Mouse (Mus musculus) megakaryocyte, adult 5-6 weeks (primary cell): Measurements from ENCODE around the gene Hsf4. TPM values are rescaled to one million over a fixed set of nuclear protein-coding genes. Genes with fewer than 3 reads are reported as not detected.
A peak's percentile ranks its signal among the peaks of the same experiment; 100 is the strongest.

Source experiments
- ATAC-seq: 2 replicates; pipeline ENCODE4 v1.8.0; 2016; ENCODE audit warnings: mild to moderate bottlenecking, inconsistent platforms; ENCODE audit not compliant: poor library complexity, severe bottlenecking
- total RNA-seq, 2 experiments: library from RNA; stranded (forward) in 1 of 2; stranded (reverse) in 1 of 2; fragments of 153-499, 151-499 nt in 1 of 2; fragments of 221-1000, 200-1000 nt in 1 of 2; gene quantifications; 2 replicates each; pipeline versions ENCODE4 v1.2.3 to v1.2.4; 2015 to 2017

Gene Hsf4
- total RNA-seq, 2 experiments from 2014 or later, result 0.22 TPM; not detected in 1

DNA sequence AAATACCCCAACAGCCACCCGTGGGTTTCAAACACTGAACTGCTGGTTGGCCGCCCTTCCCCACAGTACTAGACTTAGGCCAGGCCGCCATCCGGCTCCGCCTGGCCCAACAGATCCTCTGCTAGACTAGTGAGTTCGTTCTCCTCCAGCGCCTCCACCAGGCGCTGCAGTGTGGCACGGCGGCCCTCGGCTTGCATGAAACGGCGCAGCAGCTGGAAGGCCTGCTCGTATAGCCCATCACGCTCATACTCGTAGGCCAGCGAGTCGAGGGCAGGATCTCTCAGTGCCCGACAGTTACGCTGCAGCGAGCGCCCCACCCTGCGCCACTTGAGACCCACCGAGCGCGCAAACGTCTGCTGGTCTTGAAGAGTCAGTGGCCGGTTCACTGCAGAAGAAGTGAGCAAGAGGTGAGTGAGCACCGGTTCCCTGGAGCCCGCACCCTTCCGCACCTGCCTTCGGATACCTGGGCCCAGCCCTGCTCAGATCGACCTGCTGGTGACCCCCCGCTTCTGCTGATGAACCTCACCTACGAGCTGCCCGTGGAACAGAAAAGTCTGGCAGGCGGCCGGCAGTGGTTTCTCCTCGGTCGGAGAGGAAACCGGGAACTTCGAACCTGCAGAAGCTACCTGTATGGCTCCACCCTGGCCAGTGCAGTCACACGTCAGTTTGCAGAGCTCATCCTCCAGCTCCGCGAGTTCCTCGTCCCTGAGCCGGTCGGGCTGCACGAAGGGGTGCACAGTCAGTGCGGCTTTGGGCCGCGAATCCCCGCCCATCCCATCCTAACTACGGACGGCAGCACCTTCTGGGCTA lies 10.5 kb upstream of the Hsf4 start:
- peak; percentile 13 for ATAC-seq

DNA sequence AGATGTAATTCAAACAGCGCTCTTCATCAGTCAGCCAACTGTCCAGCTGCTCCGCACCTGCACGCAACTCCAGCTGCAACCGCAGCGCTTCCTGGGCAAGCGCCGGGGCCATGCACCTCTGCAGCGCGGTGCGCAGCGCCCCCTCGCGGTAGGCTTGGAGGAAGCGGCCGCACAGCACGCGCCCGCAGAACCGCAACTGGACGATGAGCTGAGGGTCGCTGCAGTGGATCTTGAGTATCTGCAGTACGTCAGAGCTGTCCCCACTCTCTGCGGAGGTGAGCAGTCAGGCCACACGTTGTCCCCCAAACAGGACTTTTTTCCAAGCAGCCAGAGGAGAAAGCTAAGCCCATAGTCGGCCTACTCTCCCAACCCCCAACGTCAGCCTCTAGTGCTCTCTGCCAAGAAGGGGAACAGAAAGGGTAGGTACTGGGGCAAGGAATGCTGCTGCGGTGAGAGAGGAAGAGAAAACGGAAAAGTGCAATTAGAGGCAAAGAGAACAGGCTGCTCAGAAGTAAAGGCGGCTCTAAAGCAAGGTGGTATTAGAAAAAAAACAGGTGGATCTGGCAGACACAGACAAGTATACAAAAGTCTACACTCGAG lies 9.8 kb upstream of the Hsf4 start:
- ATAC-seq, result peak; percentile 72

DNA sequence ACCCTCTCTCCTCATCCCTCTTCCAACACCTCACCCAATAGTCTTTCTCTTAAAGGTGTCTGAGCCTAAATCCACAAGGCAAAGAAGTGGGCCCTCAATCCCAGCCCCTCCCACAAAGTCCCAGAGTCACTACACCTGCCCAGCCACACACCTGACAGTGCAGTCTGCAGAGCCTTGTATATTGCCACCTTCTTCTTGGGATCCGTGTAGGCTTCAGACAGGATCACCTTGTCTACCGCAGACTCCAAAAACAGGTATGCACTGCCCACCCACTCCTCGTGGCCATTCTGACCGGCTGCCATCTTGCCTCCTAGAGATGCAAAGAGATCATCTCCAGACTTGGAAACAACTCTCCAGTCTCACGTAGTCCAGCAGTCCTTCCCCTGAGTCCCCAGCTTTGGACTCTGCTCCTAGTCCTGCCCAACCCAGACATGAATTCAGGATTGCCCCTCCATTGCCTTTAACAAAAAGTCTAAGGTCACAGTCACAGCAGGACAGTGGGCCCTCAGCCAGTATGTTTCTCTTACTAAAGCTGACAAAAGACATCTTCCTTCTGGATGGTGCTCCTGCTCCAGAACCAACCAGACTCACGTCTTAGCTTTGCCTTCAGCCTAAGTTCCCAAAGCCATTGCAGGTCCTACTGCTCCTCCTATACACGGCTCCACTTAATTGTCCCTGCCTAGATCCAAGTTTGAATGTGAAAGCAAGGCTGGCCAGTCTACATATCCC lies 9.1 kb upstream of the Hsf4 start:
- no peak for ATAC-seq

DNA sequence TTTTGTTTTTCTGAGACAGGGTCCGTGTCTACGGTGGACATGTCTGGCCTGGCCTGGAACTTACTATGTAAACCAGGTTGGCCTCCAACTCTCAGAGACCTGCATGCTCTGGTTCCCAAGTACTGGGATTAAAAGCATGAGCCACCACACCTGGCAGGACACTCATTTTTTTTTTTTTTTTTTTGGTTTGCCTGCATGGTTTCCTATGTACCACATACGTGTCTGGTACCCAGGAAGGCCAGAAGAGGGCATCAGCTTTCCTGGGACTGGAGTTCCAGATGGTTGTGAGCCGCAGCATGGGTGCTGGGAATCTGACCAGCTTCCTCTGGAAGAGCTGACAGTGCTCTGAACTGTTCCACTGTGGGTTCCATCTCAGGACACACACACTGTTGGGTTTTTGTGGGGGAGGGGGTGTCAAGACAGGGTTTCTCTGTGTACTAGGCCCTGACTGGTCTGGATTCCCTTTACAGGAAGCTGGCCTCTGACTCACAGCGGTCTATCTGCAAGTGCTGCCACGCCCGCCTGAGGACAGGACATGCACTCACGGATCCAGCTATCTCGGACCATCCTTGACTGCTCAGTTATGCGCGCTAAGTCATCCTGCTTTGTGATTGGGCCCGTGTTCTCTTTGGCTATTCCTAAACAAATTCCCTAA lies 8.1 kb upstream of the Hsf4 start:
- ATAC-seq, result no peak

DNA sequence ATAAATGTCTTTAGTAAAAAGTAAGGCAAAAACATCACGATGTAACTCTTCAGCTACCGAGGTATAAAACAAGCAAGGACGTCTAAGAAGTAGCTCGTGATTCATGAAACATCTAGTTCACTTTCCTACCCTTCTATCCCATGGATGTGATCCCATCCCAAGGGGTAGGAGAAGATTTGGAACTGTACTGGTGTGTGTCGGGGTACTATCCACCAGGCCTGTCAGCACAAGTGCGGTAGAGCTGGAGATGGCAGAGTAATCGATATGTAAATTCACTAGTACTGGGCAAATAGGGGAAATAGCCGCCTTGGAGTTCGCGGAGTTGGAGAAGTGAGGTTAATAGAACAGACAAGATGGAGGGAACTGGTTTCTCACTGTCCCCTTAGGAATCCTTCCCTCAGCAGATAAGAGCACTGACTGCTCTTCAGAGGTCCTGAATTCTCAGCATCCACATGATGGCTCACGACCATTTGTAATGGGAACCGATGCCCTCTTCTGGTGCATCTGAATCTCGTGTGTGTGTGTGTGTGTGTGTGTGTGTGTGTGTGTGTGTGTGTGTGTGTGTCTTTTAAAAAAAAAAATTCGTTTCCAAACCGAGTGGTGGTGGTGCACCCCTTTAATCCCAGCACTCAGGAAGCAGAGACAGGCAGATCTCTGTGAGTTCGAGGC lies 6.2 kb upstream of the Hsf4 start:
- no peak for ATAC-seq

DNA sequence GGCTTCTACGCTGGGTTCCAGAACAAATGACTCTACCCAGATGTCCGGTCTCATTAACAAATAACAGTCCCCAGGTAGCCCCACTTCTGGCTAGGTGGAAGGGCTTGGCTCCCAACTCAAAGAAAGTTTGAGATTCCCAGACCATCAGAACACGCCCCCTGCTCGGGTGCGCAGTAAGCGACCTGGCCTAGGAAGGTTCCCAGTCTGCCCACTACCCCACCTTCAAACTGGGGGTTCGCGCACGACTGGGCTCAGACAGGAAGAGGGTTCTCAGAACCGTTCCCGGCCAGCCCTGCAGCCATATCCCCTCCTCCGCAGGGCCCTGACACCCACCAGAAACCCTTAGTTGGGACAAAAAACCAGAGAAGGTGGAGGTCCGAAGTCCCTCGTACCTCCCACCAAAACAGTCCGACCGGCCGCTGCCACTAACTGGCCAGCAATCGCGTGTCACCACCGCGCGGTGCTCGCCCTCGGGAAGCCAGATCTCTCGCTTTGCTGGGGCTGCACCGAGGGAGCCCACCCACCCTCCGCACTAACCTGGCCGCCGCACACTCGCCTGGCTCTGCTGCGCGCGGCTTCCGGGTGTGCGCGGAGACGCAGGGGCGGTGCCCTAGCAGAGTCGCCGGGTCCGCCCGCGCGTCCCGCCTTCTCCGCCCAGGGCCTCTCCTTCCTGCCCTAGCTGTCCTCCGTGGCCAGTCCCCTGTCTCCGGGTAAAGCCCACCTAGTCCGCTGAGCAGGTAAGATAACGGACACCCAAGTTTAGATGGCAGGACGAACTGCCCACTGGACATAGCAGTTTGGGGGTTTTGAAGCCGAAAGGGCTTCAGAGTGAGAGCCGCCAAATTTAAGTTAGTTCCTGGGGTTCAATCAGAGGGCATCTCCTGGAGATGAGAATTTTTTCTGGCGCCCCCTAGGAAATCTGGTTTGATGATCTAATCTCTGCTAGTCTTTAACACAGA lies 5.3 kb upstream of the Hsf4 start, which contains the start of the genes Tradd and Fbxl8:
Tradd (minus strand) TSS at position 586 of the 959 bp plus-strand sequence.
Fbxl8 (plus strand) TSS at position 625 of the 959 bp plus-strand sequence.
- peak; percentile 78 for ATAC-seq

DNA sequence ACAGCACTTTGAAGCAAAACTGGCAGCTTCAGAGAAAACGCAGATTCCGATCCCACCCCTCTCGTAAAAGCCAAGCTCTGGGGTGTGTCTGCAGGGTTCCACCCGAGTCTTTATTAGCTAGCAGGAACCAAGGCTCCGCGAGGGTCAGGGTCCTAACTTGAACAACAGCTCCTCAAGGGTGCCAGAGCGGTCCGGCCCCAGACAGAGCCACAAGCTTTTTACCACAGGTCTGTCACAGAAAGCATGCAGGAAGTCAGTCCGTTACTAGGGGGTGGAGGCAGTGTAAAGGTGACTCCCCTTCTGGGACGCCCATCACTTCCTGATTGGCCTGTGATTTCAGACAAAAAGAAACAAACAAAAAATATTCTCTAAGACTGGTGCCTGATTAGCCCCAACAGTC lies 4.5 kb upstream of the Hsf4 start:
- ATAC-seq, result peak; percentile 68

DNA sequence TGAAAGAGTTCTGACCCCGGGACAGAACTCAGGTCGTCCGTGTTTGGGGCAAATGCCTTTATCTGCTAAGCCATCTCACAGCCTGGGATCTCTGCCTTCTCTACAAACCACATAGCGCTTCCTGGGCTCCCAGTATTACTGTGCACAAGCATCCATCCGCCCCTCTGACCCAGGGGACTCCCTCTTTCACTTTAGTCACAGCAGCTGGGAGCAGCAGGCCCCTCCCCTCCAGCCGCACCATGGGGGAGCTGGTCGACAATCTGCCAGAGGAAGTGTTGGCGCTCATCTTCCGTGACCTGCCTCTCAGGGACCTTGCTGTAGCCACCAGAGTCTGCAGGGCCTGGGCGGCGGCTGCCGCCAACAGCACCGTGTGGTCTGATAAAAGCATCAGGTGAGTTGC lies 2.8 kb upstream of the Hsf4 start:
- ATAC-seq, result no peak

DNA sequence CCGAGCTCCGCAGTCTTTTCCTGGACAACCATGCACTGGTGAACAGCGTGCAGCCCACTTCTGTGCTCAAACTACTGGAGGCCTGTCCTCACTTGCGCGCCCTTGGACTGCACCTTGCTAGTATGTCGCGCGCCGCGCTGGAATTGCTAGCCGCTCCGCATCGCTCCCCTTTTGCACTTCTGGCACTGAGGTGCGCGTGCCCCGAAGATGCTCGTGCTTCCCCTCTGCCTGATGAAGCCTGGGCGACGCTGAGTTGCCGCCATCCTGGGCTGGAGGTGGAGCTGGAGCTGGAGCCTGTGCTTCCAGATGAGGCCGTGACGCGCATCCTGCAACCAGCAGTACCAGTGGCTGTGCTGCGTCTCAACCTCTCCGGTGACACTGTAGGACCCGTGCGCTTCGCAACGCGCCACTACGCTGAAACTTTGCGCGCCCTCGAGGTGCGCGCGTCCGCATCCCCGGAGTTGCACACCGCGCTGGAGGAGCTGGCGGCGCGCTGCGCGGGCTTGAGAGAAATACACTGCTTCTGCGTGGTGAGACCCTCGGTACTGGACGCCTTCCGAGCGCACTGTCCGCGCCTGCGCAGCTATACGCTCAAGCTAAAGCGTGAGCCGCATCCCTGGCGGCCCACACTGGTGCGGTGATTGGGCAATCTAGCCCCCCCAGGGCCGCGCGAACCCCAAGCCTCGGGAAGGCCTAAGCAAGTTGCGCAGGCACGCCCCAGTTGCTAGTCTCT lies 1.1 kb upstream of the Hsf4 start:
- ATAC-seq, result no peak

DNA sequence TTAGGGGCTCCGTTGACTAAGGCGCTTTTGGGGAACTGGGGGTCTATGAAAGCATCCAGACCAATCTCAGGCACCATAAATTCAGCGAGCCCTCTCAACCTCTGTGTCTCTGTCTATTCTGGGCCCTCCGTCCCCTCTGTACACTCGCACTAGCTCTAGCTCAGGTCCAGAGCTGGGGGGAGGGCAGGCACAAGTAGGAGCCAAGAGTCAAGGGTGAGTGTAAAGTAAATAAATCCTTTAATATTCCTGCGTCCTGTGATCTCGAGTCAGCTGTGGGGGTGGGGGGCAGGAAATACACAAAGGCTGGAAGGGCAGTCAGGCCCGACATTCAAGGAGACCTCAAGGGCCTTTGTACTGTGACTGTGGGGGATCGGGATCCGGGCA lies 534 bp upstream of the Hsf4 start:
- ATAC-seq, result no peak

DNA sequence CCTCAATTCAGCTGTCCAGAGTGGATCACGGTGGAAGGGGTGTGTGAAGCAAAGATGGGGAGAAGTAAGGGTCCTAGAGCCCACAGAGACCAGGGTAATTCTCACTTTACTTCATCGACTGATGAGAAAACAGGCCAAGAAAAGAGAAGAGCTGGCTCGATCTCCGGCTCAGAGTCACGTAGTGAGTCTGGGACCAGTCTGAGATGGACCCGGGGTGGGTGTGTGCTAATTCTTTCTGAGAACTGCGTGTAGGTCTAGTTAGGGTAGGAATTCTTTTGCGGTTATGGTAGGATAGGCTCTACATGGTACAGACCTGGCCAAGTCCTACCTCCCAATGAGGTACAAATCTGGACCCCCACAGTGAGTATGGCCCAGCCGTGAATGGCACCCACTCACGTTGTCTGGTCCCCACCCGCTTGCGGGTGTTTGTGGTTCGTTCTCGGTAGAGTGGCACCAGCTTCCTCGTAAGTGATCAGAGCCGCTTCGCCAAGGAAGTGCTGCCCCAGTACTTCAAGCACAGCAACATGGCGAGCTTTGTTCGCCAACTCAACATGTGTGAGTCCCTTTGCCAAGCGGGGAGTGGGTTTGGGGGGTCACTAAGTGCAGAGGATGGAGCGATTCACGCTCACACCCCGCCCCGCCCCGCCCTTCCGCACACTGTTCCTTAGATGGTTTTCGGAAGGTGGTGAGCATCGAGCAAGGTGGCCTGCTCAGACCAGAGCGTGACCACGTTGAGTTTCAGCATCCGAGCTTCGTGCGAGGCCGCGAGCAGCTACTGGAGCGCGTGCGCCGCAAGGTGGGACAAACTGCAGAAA lies 707 bp downstream of the Hsf4 start:
- no peak for ATAC-seq

DNA sequence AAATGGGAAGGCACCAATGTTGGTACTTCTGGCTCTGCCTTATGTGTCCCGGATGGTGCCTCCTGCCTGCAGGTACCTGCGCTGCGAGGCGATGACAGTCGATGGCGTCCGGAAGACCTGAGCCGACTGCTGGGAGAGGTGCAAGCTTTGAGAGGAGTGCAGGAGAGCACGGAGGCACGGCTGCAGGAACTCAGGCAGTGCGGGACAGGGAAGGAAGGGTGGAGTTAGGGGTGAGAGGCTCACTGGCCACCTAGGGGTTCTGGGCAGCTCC lies 1.2 kb downstream of the Hsf4 start:
- ATAC-seq, result no peak

DNA sequence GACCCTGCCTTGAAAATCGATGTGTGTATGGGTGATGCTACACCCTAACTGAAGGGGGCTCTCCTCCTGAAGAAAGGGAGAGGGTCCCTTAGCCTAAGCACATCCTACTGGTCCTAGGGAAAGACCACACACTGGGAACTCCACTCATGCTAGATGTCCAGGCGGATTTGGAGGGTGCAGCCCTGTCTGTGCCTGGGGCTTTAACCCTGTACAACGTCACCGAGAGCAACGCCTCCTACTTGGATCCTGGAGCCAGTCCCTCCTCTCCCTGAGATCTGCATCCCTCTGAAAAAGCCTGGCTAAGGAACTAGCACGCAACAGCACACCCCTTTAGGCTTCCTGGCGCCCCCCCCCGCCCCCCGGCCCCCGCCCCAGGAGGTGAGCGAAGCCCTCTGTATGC lies 5.8 kb downstream of the Hsf4 start:
- ATAC-seq, result no peak

DNA sequence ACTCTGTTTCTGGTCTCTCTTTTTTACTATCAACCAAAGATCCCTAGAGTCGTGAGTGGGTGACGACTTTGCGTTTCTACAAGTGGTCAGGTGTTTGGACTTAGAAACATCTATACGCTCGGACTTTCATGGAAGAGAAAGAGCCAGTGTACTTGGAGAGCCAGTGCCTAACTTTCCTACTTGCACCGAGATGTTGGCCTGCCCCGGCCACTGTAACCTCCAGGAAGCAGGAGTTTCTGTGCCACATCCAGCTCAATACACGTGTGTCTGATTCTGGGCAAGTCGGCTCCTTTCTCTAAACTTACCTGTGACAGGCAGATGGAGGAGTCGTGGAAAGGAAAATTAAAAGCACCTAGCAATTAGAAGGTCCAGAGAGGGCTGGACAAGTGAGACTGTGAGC lies 6.2 kb downstream of the Hsf4 start, which contains the start of gene Nol3:
Nol3 (plus strand) TSS at position 301 of the 400 bp plus-strand sequence.
- ATAC-seq, result no peak

DNA sequence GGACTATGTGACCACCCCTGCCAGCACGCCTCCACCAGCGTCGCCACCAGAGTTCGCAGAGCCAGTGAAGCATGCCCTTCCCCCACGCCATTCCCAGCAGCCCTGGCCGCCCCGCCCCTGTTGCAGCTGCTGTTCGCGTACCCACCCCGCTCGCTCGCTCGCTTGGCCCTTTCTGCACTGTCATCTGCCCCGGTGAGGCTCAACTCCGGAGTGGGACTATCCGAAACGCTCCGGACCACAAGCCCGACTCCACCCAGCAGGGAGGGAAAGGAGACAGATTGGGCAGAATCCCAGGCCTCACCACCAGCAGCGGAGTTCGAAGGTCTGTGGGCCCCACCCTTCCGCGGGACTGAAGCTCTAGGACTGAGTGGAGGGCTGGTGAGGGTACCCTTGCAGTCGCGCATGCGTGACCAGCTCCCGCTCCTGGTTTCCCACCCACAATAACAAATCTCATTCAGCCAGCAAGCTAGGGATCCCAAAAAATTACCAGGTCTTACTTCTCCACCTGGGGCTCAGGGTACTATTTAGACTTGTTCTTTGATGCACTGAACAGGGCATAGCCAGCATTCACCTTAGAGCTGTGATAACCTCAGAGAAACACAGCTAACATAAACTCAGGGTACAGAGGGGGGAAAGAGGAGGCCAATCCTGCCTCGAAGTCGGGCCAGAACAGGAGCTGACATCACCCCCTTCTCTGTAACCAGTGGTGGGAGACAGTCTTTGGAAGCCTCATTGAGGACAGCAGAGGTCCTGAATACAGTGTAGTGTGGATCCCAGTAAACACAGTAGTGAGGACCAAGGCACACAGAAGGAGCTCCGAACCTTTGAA lies 6.9 kb downstream of the Hsf4 start:
- ATAC-seq, result peak; percentile 61

DNA sequence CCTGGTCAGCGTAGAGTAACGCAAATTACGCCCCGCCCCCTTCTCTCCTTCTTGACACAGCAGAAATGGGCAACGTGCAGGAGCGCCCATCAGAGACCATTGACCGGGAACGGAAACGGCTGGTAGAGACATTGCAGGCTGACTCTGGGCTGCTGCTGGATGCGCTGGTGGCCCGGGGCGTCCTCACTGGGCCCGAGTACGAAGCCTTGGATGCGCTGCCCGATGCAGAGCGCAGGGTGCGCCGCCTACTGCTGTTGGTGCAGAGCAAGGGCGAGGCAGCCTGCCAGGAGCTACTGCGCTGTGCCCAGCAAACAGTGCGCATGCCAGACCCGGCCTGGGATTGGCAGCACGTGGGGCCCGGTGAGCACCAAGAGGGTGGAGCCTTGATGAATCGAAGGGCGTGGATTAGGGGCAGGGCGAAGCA lies 9.3 kb downstream of the Hsf4 start:
- peak; percentile 66 for ATAC-seq

DNA sequence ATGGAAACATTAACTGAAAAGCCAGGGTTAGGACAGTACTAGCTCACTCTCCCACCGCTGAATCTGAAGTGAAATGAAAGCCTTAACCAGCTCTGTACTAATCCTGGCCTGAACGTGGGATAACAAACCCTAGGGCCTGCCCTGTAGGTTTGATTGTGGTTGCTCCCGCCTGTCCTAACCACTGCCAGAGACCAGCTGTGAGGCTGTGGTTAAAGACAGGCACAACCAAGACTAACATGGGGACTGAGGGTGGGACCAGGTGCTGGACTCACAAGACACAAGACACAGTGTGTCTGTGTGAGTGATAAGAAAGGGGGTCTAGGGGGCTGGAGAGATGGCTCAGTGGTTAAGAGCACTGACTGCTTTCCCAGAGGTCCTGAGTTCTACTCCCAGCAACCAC lies 11.0 kb downstream of the Hsf4 start:
- no peak for ATAC-seq
